Mouse (Mus musculus) CD4-positive, CD25-positive, alpha-beta regulatory T cell, adult 4 months (primary cell): ENCODE measurements around the gene Tceal7. TPM values are rescaled to one million over a fixed set of nuclear protein-coding genes. Genes with fewer than 3 reads are reported as not detected.
"Not testable (repeated sequence)": the region's sequence is repeated elsewhere in the genome, so short reads cannot be mapped to it uniquely, and the experiment has no call there.

Source experiments
- ATAC-seq: one replicate; pipeline ENCODE4 v1.8.0; 2017
- polyA plus RNA-seq, 2 experiments: library from polyadenylated mRNA; unstranded; fragments of 100-300 nt; shearing (Covaris generic); gene quantifications; one replicate each; pipeline ENCODE4 v1.2.1; 2017

Tceal7 gene
- polyA plus RNA-seq, 2 experiments from 2014 or later: not detected

GRCm38 (mm10) chrX:136248811-136249210 lies 34.2 kb downstream of the Tceal7 start:
- ATAC-seq: no peak

DNA sequence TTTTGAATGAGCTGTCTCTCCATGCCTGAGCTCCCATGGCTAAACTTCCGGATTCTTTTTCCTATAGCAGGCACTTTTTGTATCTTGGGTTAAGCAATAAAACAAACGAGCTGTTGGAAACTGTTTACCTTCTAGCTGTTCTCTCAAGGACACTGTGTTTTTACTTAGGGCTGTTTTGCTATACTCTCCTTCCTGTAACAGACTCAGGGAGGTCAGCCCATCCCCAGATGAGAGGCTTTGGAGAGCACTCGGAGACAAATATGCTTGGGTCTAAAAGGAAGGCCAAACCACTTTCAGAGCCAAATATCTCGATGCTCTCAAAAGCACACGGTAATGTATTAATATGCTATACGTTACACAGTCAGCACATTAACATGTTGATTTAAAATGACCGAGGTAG lies 35.1 kb downstream of the Tceal7 start:
- no peak for ATAC-seq

DNA sequence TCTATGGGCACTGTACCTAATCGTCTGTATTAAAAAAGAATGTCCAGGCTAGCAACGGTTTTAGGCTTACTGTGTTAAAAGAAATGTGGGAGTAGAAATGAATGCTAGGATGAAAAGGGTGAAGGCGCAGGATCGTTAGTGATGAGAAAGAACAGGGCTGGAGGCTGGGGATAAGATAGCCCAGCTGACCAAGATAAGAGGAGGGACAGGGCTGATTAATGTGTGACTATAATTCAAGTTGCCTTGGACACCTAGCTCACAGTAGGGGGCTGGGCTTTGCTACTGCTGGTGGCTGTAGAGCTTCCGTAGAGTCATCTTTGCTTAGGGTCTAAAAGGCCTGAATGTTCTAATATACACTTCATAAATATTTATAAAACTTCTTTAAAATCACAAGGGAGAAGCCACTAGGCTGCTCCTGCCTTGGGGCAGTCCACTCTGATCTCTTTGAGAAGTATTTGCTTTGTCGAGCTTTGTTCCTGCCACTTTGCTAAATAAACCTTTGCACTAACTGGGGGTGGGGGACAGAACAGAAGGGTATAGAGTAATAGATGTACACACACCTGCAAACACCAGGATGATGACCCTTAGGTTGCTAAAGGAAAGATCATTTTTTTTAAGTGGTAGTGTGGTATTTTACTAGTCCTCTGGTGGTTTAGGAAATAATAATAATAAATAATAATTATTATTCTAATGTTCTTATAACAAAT lies 37.6 kb downstream of the Tceal7 start:
- no peak for ATAC-seq

DNA sequence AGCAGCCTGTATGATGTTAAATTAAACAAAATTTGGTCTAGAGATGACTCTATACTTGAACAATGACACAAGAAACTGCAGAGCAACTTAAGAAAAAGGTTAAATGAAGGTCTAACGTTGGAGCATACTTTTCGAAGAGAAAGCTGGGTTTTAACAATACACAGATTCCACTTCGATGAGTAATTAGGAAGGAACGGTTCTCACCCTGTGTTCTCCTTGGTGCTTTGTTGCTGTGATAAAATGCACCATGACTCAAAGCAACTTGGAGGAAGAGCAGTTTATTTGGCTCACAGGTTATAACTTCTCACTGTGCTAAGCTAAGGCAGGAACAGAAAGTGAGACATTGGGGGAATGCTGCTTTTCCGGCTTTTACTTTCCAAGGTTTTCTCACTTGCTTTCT lies 53.1 kb downstream of the Tceal7 start:
- no peak for ATAC-seq

DNA sequence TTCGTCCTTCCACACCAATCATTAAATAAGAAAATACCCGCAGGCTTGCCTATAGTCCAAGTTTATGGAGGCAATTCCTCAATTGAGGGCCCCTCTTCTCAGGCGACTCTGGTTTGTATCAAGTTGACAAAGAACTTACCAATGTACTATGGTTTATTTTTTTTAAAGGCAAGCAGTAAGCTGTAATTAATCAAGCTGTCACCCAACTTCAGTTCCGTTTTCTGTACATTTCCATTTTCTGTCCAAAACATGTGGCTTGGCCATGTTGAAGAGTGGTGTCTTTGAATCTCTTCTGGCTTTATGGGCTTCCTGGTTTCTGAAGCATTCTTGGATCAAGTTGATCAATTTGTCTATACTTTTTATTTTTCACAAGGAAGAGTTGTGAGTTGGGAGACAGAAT lies 53.6 kb downstream of the Tceal7 start:
- no peak for ATAC-seq

DNA sequence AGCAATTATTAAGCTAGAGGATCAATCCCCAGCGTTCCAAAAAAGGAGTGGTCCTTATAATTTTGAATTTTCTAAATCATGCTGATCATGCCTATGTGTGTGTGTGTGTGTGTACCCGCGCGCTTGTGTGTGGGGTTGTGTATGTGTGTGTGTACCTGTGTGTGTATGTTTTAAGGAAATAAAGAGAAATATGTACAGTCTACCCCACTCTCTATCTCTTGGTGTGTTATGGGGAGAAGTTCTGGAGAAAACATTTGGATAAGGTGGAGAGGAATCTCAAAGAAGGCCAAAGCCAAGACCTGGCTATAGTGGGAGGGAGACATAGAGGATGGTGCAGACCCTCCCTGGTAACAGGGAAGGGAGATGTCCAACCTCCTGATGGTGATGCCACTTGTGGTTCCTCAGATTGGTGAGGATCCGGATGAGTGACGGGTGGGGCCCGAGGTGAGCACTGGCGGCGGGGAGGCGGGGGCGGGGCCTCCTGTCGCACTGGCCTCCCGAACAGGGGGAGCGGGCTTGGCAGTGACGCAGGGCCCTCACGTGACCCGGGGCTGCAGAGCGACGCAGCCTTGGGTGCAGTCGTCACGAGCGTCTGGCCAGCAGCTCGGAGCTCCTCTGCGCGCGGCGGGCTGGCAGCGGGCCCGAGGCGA lies 55.3 kb downstream of the Tceal7 start, which contains the start of gene Bex3:
Bex3 (plus strand) TSS at position 511 of the 650 bp plus-strand sequence.
- ATAC-seq: peak; percentile 94

DNA sequence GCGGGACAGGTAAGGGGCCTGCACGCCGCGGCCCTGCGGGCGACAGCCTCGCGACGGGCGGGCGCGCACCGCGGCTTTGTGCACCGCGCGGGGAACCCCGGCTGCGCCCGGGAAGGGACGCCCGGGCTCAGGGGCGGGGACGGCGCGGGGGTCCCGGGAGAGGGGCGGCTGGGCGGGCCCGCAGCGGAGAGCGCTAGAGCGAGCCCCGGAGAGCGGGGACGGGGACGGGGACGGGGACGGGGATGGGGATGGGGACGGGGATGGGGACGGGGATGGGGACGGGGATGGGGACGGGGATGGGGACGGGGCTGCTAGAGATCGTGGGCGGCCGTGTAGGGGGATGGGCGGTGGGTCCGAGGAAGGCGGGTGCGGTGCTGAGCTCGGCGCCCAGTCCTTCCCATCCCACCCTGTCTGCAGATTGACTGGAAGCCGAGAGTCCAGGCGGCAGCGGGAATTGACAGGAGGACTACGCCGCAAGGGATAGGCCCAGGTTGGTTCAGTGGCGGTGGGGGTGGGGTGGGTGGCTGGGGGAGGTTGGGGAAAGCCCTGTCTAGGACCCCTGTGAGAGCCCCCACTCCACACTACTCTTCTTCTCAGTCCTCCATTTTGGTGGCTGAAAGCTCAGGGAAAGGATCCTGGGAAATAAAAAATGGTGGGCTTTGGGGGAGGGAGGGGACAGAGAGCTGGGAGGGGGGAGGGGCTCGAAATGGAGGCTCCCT lies 56.0 kb downstream of the Tceal7 start:
- not testable (repeated sequence) for ATAC-seq

GRCm38 (mm10) chrX:136274542-136274941 lies 60.0 kb downstream of the Tceal7 start:
- ATAC-seq: no peak

GRCm38 (mm10) chrX:136275386-136275785 lies 60.8 kb downstream of the Tceal7 start:
- no peak for ATAC-seq

Other genes with a start within 250 kb of the Tceal7 start
- gene Arxes2, start 221.0 kb upstream of the Tceal7 start, polyA plus RNA-seq: 1 to 10 TPM; 4.2 to 5.2 TPM
- gene Arxes1, start 181.4 kb upstream of the Tceal7 start, polyA plus RNA-seq: not detected
- gene Bex2, start 146.5 kb upstream of the Tceal7 start, polyA plus RNA-seq: 1 to 10 TPM in 1 of 2 experiments, under 1 TPM in 1; 0.77 to 3.4 TPM
- not detected for gene Nxf3, start 129.5 kb upstream of the Tceal7 start, polyA plus RNA-seq
- gene Bex4, start 75.8 kb upstream of the Tceal7 start, polyA plus RNA-seq: not detected
- gene Tceal8, start 42.4 kb upstream of the Tceal7 start, polyA plus RNA-seq: 1 to 10 TPM; 1.0 to 1.4 TPM
- not detected for gene Tceal5, start 10.9 kb upstream of the Tceal7 start, polyA plus RNA-seq
- gene Bex1, start 734 bp downstream of the Tceal7 start, polyA plus RNA-seq: not detected
- 10 to 100 TPM; 44.1 to 53.8 TPM for gene Tceal9, start 30.3 kb downstream of the Tceal7 start, polyA plus RNA-seq
- 10 to 100 TPM; 65.2 to 72.9 TPM for gene Bex3, start 55.5 kb downstream of the Tceal7 start, polyA plus RNA-seq